Mouse (Mus musculus) lung, embryonic 15.5 days (tissue): ENCODE results near the gene Plekhj1. TPM values are rescaled to one million over a fixed set of nuclear protein-coding genes. Genes with fewer than 3 reads are reported as not detected.
"Not testable (repeated sequence)": the region's sequence is repeated elsewhere in the genome, so short reads cannot be mapped to it uniquely, and the experiment has no call there.

Source experiments
- ATAC-seq: fragments of 200-750 bp; cut with Nextera tagmentation; 2 replicates; pipeline ENCODE4 v1.8.0; 2017; ENCODE audit warnings: moderate number of reproducible peaks, borderline replicate concordance; ENCODE audit not compliant: low FRiP score, low TSS enrichment; ENCODE audit errors: extremely low read depth
- H3K27ac ChIP-seq: fragments of 300-500 bp; sonication (generic); 2 replicates; pipeline ENCODE4 v1.5.1; 2015; ENCODE audit warnings: moderate library complexity, mild to moderate bottlenecking, inconsistent platforms
- H3K27me3 ChIP-seq: fragments of 300-500 bp; sonication (generic); 2 replicates; pipeline ENCODE4 v1.6.1; 2015; ENCODE audit warnings: inconsistent platforms
- H3K36me3 ChIP-seq: fragments of 300-500 bp; sonication (generic); 2 replicates; pipeline ENCODE4 v1.6.1; 2015; ENCODE audit warnings: inconsistent platforms
- H3K4me1 ChIP-seq: fragments of 300-500 bp; sonication (generic); 2 replicates; pipeline ENCODE4 v1.6.1; 2015; ENCODE audit warnings: inconsistent platforms
- H3K4me2 ChIP-seq: fragments of 300-500 bp; sonication (generic); 2 replicates; pipeline ENCODE4 v1.6.1; 2015; ENCODE audit warnings: inconsistent platforms, mild to moderate bottlenecking, moderate library complexity
- H3K4me3 ChIP-seq: fragments of 300-500 bp; sonication (generic); 2 replicates; pipeline ENCODE4 v1.5.1; 2015; ENCODE audit warnings: mild to moderate bottlenecking, inconsistent platforms
- H3K9ac ChIP-seq: fragments of 300-500 bp; sonication (generic); 2 replicates; pipeline ENCODE4 v1.6.1; 2015; ENCODE audit warnings: inconsistent platforms
- H3K9me3 ChIP-seq: fragments of 300-500 bp; sonication (generic); 2 replicates; pipeline ENCODE4 v1.6.1; 2016; ENCODE audit warnings: inconsistent platforms
- WGBS: fragments of 180-500 bp; shearing (Covaris S2); methylation state at CpG from one replicate; pipeline ENCODE4 v1.1.7; 2015; 5-methylcytosine and 5-hydroxymethylcytosine counted together
- polyA plus RNA-seq: library from polyadenylated mRNA; unstranded; fragments of >200 nt; fragmentation: Nextera tagmentation; extraction: Ambion mirVana; gene quantifications from 2 replicates; pipeline ENCODE4 v1.2.1, GENCODE M21; 2015

The Plekhj1 gene
- polyA plus RNA-seq, 1 experiment from 2014 or later: 118 TPM

GRCm38 (mm10) chr10:80823316-80823715 is 24.9 kb upstream of the Plekhj1 start:
- ATAC-seq: no peak
- no peaks in the 10 kb centered on the region for H3K9me3 ChIP-seq
- H3K27me3 ChIP-seq: no peaks in the 10 kb centered on the region
- no peaks in the 10 kb centered on the region for H3K36me3 ChIP-seq
- H3K4me2 ChIP-seq: no peak overlapping the region
- H3K9ac ChIP-seq: no peak overlapping the region
- no peak overlapping the region for H3K27ac ChIP-seq
- peaks cover 9% of the 10 kb centered on the region for H3K4me1 ChIP-seq
- 81% methylated on average over 1 of the region's 1 CpGs for WGBS
- no peak overlapping the region for H3K4me3 ChIP-seq

- ATAC-seq: no peak
- H3K36me3 ChIP-seq: no peaks in the 10 kb centered on the region
- H3K4me1 ChIP-seq: 0 out of 2 replicates have a peak, but pooled peaks cover 2% of the 10 kb centered on the region
- no peak overlapping the region for H3K4me3 ChIP-seq
- H3K9ac ChIP-seq: no peak overlapping the region
- no peaks in the 10 kb centered on the region for H3K9me3 ChIP-seq
- H3K27me3 ChIP-seq: no peaks in the 10 kb centered on the region
- H3K4me2 ChIP-seq: no peak overlapping the region
- H3K27ac ChIP-seq: no peak overlapping the region
- WGBS: 84% methylated on average over 5 of the region's 5 CpGs
These were observed 24.1 kb upstream of the Plekhj1 start for GRCm38 (mm10) chr10:80822528-80822927.

- WGBS: 37% methylated on average over 2 of the region's 2 CpGs
These were observed 23.6 kb upstream of the Plekhj1 start for GRCm38 (mm10) chr10:80821991-80822390.

DNA sequence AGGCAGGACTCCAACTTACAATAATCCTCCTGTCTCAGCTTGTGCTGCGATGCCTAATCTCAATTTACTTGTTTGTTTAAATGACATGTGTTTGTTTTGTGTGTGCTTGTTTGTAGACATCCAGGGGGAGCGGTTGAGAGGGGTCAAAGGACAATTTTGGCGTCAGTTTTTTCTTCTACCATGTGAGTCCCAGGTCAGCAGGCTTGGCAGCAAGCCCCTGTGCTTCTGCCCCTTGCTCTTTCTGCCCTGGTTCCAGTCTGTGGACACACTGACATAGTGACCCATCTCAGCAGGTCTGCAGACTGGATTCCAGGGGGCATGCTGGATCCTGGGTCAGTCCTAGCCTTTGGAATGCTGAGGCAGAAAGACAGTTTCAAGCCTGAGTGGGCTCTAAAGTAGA is 21.0 kb upstream of the Plekhj1 start:
- no peak for ATAC-seq
- 19% methylated on average over 3 of the region's 3 CpGs for WGBS
- Histone ChIP-seq H3K9ac (no peak overlapping the region), H3K36me3 (no peaks in the 10 kb centered on the region), H3K9me3 (no peaks in the 10 kb centered on the region), H3K27me3 (no peaks in the 10 kb centered on the region), H3K27ac (no peak overlapping the region), H3K4me1 (no peaks in the 10 kb centered on the region), H3K4me3 (no peak overlapping the region), H3K4me2 (no peak overlapping the region)

More at GRCm38 (mm10) chr10:80821991-80822390, 23.6 kb upstream of the Plekhj1 start:
- H3K4me1 ChIP-seq: 0 out of 2 replicates have a peak, but pooled peaks cover 2% of the 10 kb centered on the region
- H3K9me3 ChIP-seq: no peaks in the 10 kb centered on the region
- H3K4me3 ChIP-seq: no peak overlapping the region
- H3K4me2 ChIP-seq: no peak overlapping the region
- H3K27me3 ChIP-seq: no peaks in the 10 kb centered on the region
- no peaks in the 10 kb centered on the region for H3K36me3 ChIP-seq
- ATAC-seq: no peak
- no peak overlapping the region for H3K9ac ChIP-seq
- no peak overlapping the region for H3K27ac ChIP-seq

- Histone ChIP-seq H3K4me3 (no peak overlapping the region), H3K27me3 (no peaks in the 10 kb centered on the region), H3K4me1 (no peaks in the 10 kb centered on the region), H3K27ac (no peak overlapping the region), H3K36me3 (no peaks in the 10 kb centered on the region), H3K9me3 (no peaks in the 10 kb centered on the region), H3K4me2 (no peak overlapping the region), H3K9ac (no peak overlapping the region)
- 49% methylated on average over 6 of the region's 6 CpGs for WGBS
- no peak for ATAC-seq
These were observed 20.3 kb upstream of the Plekhj1 start for GRCm38 (mm10) chr10:80818599-80819281.

DNA sequence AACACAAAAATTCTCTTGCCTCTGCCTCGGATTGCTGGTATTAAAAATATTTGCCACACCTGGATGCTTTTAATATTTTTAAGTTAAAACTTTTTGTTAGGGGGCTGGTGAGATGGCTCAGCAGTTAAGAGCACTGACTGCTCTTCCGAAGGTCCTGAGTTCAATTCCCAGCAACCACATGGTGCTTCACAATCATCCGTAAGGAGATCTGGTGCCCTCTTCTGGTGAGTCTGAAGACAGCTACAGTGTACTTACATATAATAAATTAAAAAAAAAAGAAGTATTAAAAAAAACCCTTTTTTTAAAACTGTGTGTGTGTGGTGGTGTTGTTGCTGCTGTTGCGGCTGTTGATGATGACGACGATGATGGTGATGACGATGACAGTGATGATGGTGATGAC is 19.5 kb upstream of the Plekhj1 start:
- not testable (repeated sequence) for H3K36me3 ChIP-seq, H3K4me3 ChIP-seq, H3K27ac ChIP-seq, H3K9me3 ChIP-seq, ATAC-seq, H3K27me3 ChIP-seq, H3K4me2 ChIP-seq, H3K9ac ChIP-seq, H3K4me1 ChIP-seq
- 84% methylated on average over 7 of the region's 7 CpGs for WGBS

- 42% methylated on average over 2 of the region's 2 CpGs for WGBS
These were observed 18.7 kb upstream of the Plekhj1 start for GRCm38 (mm10) chr10:80817164-80817563.

GRCm38 (mm10) chr10:80816303-80816702 is 17.9 kb upstream of the Plekhj1 start:
- H3K4me1 ChIP-seq, H3K36me3 ChIP-seq, ATAC-seq, H3K27me3 ChIP-seq, H3K9me3 ChIP-seq, H3K4me2 ChIP-seq, H3K4me3 ChIP-seq, H3K9ac ChIP-seq, H3K27ac ChIP-seq: not testable (repeated sequence)
- WGBS: 76% methylated on average over 3 of the region's 3 CpGs

More at GRCm38 (mm10) chr10:80817164-80817563, 18.7 kb upstream of the Plekhj1 start:
- Histone ChIP-seq H3K36me3 (no peaks in the 10 kb centered on the region), H3K4me2 (no peak overlapping the region), H3K27ac (no peak overlapping the region), H3K9ac (no peak overlapping the region), H3K4me1 (no peaks in the 10 kb centered on the region), H3K9me3 (no peaks in the 10 kb centered on the region), H3K4me3 (no peak overlapping the region), H3K27me3 (0 out of 2 replicates have a peak, but pooled peaks cover 2% of the 10 kb centered on the region)
- no peak for ATAC-seq

- no peak for ATAC-seq
- no peak overlapping the region for H3K4me2 ChIP-seq
- WGBS: 52% methylated on average over 7 of the region's 7 CpGs
- no peaks in the 10 kb centered on the region for H3K9me3 ChIP-seq
- peaks cover 9% of the 10 kb centered on the region for H3K27me3 ChIP-seq
- no peaks in the 10 kb centered on the region for H3K36me3 ChIP-seq
- H3K4me1 ChIP-seq: peaks cover 4% of the 10 kb centered on the region; the same call in 1 of the 2 replicates
- H3K27ac ChIP-seq: no peak overlapping the region
- H3K9ac ChIP-seq: no peak overlapping the region
- no peak overlapping the region for H3K4me3 ChIP-seq
These were observed 16.4 kb upstream of the Plekhj1 start for GRCm38 (mm10) chr10:80814800-80815199.

GRCm38 (mm10) chr10:80813366-80813765 is 14.9 kb upstream of the Plekhj1 start, which contains the start of gene Jsrp1:
TSS of gene Jsrp1 (minus strand) at chr10:80813498.
- H3K4me1 ChIP-seq: peaks cover 15% of the 10 kb centered on the region
- no peaks in the 10 kb centered on the region for H3K9me3 ChIP-seq
- H3K4me2 ChIP-seq: no peak within 1 kb of the TSS
- H3K4me3 ChIP-seq: no peak within 1 kb of the TSS
- H3K36me3 ChIP-seq: no peaks in the 10 kb centered on the region
- H3K27ac ChIP-seq: no peak within 1 kb of the TSS
- H3K27me3 ChIP-seq: peaks cover 23% of the 10 kb centered on the region
- ATAC-seq: no peak
- WGBS: 50% methylated on average over 4 of the region's 4 CpGs
- H3K9ac ChIP-seq: no peak within 1 kb of the TSS

DNA sequence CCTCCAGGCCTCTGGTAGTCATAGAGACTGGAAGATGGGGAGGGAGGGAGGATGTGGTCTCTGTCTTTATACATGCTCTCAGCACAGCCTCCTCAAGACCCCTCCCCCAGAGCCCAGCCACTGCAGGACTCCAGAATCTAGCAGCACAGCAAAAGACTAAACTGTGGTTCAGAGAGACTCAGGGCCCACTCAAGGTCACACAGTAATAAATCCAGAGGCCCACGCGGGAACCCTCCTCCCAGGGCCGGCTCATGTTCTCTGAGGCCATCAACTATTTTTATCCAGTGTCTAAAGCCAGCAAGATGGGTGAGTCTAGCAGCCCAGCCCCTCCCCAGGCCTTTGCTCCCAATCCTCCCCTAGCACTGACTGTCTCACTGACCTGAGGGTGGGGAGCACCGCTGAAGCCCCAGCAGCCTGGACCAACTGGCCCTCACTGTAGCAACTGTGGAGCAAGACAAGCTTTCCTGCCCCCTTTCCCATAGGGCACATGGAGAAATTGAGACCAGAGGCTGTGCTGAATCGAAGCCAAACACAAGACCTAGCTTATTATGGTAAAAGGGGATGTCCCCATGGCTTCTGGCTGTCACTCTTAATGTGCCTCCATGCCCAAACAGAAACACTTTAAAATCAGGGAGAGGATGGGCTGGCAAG is 14.1 kb upstream of the Plekhj1 start:
- Histone ChIP-seq H3K27ac (no peak overlapping the region), H3K4me1 (peaks cover 22% of the 10 kb centered on the region), H3K27me3 (peaks cover 26% of the 10 kb centered on the region), H3K4me2 (no peak overlapping the region), H3K9me3 (no peaks in the 10 kb centered on the region), H3K9ac (no peak overlapping the region), H3K36me3 (no peaks in the 10 kb centered on the region), H3K4me3 (no peak overlapping the region)
- no peak for ATAC-seq
- WGBS: 35% methylated on average over 5 of the region's 5 CpGs

- ATAC-seq: no peak
- Histone ChIP-seq H3K4me2 (peak overlapping the region; percentile 23), H3K4me1 (peaks cover 36% of the 10 kb centered on the region), H3K9me3 (no peaks in the 10 kb centered on the region), H3K9ac (no peak overlapping the region), H3K36me3 (no peaks in the 10 kb centered on the region), H3K27ac (no peak overlapping the region), H3K4me3 (no peak overlapping the region), H3K27me3 (peaks cover 36% of the 10 kb centered on the region)
- WGBS: 6% methylated on average over 20 of the region's 20 CpGs
These were observed 11.7 kb upstream of the Plekhj1 start for GRCm38 (mm10) chr10:80810084-80810483.
